Mouse (Mus musculus): Measurements from ENCODE around the gene Alk.
"Not testable (repeated sequence)": the region's sequence is repeated elsewhere in the genome, so short reads cannot be mapped to it uniquely, and the experiment has no call there.

Alk gene

DNA sequence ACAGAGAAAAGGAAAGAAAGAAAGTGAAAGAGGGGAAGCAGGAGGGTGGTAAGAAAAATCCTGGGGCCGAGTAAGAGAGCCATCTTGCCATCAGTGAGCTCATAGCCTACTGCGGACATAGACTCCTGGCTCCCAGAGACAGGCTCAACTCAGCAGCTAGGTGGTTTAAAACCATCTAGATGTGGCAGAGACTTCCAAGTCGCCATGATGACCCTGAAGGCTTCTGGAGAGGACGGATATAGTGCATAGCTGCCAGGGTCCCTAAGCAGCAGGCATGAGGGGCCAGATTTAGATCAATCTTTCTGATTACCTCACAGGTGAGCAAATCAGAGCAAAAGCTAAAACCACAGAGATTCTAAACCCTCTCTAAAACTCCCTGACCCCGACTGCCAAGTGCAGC lies 76.9 kb downstream of the Alk start:
- no peak for DNase-seq (ENCODE audit: low spot score)

DNA sequence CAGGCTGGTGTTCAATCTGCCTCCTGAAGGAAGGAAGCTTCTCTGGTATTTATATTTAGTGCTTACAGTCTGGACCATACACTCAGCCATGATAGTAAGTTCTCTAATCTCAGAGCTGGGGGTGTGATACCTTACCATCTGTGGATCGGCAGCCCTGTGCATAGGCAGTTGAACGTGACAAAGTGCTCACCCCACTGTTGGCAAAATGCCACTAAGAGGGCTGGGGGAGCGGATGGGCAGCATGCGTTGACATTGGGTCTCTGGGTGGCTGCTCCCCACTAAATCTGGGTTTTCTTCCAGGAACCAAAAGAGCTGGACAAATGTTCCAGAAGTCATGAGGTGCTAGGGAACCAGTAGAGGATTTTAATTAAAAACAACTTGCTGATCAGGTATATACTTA lies 78.1 kb downstream of the Alk start:
- no peak for DNase-seq (ENCODE audit: low spot score)

DNA sequence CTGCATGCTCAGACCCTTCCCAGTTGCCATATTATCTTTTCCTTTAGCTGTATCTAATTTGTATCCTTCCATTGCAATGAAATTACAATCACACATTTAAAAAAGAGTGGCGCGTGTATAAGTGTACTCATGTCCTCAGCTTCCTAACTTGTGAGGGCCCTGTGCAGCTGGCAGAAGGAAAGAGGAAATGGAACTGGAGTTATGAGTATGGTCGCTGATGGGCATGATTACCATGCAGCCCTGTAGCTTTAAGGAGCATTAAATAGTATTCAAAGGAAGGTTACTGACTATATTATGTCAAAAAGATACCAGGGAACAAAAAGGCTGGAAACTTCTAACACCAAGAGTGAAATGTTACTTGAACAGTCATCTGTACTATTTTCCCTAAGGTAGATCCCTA lies 79.6 kb downstream of the Alk start:
- DNase-seq (ENCODE audit: low spot score): no peak

DNA sequence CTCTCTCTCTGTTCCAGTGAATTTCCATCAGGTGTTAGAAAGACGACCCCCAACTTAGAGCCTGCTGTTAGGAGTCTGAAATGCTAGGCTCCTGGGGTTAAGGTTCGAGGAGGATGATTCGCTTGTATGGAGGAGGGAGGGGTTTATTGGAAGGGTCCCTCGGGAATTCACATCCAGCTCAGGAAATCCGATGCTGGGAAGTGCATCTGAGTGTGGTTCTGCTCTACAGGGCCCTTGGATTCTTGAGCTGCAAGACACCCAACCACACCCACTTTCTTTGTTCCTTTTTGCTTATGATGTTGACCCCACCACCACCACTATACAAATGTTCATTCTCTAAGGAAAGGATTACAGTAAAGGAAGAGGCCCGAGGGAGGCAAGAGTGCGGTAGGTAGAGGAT lies 81.4 kb downstream of the Alk start:
- no peak for DNase-seq (ENCODE audit: low spot score)

DNA sequence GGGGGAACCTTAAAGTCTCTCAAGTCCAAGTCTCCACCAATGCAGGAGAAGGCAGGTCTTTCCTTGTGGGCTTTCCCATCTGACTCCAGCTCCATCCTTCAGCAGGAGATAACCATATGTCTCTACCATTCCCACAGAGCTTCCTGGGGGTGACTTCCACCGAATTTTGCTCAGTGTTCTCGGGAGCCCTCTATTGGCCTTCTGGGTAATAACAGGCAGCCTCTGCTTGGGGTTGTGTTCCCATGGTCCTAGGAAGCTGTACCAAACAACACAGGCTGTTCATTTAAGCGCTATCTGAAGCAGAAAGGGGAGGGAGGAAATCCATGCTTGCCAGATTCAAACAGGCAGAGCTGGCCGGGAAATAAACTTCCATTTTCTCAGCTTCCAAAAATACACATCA lies 82.0 kb downstream of the Alk start:
- peak; percentile 7 for DNase-seq (ENCODE audit: low spot score)

DNA sequence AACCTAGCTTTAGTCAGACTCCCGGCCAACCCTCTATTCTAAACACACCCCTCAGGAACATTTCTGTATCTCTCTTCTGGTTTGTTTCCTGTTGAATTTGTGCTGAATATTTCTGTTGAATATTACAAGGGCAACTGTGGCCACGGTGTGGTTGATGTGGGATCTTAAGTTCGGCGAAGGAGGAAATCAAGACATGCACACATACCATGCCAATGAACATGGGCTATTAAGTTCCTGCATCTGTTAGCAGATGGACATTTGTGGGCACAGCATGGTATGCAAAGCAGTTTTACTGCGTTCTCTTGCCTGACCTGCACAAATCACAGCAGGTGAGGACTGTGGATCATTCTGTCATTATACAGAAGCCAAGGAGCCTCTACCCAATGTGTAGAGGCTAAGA lies 83.1 kb downstream of the Alk start:
- no peak for DNase-seq (ENCODE audit: low spot score)

DNA sequence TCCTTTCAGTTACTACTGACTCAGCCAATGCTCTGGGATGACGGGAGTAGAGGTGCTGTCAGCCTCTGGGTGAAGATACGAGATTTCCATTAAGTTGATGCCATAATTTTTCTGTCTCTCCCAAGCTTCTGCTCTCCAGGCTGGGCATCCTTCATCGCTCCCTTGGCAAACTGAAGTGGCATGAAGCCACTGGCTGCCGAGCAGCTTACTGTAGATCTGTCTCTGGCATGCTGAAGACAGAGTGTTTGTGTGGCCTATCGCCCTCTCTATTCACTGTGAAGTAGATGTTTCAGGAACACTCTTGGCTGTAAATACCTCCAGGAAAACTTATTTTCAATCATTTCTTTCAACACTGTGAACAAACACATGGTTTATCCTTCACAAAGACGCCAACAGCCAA lies 93.7 kb downstream of the Alk start:
- DNase-seq (ENCODE audit: low spot score): no peak

DNA sequence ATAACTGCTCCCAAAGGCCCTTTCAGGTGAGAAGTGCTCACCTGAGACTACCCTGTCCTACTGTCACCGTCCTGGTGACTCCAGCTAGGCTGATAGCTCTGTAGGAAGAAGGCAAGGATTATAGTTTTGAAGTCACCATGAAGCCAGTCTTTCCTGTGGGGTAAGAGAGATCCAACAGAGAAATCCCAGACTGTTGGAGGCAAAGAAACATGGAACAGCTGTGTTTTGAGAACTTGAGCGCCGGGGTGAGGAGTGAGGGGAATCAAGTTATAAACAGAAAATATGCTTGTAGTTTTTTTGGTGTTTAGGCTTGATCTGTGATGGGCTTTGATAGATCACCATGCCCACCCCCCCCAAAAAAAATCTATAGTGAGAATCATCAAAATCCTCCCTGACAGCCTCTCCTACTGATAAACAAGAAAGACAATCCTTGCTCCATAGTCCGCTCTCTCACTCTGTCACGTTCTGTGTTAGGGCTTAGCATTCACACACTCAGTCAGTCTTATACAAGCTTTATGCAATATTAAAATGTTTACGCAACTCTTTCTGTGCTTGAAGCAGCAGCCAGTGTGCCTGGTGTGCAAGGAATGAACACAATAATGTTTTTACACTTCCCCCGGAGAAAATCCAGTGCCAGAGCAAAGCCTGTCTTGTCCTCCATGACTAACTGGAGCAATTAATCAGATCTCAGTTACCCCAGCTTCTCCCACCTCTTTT lies 95.6 kb downstream of the Alk start:
- DNase-seq (ENCODE audit: low spot score): no peak

DNA sequence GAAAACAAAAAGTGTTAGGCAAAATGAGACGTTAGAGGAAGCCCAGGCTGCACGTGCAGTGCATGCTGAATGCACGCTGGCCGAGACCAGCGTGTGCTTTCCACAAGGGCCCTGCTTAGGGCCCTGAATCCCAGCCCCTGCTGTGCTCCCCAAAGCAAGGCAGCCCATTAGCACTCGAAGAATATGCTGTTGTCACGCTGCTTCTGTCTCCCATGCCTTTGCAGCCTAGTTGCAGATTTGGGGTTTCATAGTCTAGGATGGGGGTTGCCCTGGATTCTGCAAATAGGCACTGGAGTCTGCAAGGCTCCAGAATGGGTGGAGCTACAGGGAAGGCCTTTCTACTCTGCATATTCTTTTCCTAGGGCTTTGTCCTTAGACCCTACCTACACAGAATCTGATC lies 99.2 kb downstream of the Alk start:
- DNase-seq (ENCODE audit: low spot score): no peak

DNA sequence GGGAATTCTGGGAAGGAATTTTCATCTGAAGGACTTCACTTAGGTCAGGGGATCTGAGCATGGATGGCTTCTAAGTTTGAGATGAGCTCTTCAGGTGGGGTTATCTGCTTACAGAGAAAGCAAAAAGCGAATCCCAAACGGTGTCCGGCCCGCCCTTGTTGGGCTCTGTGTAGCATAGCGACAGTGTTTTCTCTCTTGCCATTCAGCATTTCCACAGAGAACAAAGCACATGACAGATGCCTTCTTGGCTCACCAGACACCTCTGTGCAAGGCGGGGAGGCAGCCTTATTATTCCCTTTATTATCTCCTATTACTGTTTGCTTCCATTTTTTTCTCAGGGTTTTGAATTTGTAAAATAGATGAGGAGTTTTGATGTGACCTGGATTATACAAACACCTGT lies 99.8 kb downstream of the Alk start:
- no peak for DNase-seq (ENCODE audit: low spot score)

DNA sequence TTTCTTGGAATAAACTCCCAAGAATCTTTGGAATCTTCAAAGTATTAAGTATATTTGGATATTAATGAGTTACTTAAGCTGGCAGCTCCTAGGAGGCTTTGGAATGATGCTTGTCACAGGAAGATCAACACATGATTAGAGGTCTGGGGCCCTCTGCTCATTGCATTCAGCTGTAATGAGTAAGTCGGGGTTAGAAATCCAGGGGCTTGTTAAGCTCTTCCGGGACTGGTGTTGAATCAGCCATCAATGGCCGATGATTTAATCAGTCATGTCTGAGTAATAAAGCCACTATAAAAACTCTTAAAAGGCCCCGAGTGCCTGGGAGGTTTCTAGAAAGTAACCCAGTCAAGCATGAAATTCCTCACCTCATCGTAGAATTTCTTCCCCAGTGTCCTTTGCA lies 109.0 kb downstream of the Alk start:
- DNase-seq (ENCODE audit: low spot score): no peak

DNA sequence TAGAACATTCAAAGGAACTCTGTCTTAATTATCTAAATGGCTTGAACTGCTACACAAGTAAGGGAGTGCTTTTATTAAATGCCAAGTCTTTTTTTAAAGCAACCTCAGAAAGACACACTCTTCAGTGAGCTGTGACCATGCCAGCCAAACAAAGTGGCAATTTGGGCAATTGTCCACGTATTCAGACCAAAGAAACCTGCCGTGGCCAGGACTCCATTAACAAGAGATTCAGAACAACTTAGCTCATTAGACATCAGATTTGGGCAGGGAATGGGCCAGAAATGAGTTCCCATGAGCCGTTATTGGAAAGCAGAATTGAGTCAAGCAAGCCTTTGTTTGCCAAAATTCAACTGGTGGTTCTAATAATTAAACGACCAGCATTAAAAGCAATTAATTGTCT lies 118.8 kb downstream of the Alk start:
- no peak for DNase-seq (ENCODE audit: low spot score)

DNA sequence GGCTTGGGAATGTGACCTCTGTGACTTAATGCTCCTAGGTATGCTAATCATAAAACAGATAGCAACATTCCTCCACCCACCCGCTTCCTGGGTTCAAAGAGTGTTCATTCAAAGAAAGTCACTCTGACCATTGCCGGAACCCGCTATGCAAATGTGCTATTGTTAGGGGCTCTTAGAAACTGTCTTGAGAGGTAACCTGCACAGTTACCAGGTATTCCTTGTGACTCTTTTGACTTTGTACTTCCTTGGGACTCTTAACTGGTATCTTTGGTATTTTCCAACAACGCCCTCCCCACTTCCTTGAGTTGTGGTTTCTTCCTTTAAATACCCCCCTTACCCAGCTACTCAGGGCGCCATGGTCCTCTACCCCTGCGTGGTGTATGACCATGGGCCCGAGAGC lies 125.2 kb downstream of the Alk start:
- DNase-seq (ENCODE audit: low spot score): not testable (repeated sequence)

DNA sequence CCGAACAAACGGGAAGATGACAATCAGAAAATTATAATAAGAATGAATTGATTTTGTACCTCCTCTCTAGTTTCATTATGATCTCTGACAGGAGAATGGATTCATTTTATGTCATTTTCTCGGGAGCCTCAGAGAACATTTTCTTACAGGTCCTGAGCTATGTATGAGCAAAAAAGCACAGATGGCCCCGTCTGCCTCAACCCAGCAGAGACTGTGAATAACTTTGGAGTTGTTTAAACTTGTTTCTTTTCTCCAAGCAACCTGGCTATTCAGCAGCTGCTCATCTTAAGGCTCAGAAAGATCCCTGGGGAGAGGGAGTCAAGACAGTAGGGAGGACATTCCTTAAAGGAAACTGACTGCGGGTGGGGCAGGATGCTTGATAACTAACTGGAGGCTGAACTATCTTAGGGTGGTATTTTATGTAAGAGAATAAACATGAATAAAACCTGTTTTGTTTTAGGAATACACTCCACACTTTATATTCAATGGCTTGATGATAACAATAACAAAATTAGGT lies 126.5 kb downstream of the Alk start:
- DNase-seq (ENCODE audit: low spot score): no peak

DNA sequence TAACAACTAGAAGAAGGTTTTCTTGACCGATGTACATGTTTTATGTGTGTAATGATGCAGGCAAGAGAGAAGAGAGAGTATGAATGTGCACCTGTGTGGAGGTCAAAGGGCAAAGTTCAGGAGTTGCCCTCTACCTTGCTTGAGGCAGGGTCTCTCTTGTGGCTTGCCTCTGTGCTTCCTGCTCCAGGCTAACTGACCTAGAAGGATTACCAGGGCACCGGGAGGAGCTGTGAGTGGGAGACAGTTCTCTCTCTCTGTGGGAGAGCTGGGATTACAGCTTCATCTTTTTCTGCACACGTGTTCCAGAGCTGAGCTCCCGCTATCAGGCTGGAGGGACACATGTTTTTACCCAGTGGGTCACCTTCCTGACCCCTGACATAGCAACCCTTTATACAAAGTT lies 127.5 kb downstream of the Alk start:
- no peak for DNase-seq (ENCODE audit: low spot score)

DNA sequence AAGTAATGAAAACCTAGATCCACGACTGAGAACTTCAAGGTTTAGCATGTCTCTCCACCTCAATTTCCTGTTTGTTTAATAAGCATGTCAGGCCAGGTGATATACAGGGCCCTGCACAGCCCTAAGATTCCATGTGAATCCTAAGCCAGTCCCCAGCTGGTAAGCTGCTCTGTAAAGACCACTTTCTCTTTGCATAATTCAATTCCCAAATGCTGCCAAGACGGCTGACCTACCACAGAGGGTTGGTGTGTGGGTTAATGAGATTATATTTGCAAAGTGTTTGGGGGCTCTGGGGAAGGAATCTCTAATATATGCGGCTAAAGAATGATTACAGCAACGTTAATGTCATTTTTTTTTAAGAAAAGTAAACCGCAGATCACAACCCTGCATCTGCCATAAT lies 130.3 kb downstream of the Alk start:
- DNase-seq (ENCODE audit: low spot score): no peak

DNA sequence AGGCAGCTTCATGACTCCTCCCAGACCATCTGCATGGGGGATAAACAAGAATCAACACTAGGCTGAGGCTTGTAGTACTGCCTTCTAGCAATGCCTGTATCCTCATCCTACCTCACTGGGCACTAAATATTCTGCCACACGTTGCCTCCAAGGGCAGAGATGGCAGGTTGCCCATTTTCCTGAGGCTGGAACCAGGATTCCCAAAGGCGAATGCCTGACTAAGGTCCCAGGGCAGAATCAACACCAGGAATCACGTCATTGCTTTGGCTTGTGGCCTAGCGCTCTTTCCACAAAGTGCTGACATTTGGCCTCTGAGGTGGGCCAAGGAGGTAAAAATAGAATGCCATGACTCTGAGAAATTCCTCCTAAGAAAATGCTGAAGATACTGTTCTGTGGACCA lies 155.9 kb downstream of the Alk start:
- no peak for DNase-seq (ENCODE audit: low spot score)

DNA sequence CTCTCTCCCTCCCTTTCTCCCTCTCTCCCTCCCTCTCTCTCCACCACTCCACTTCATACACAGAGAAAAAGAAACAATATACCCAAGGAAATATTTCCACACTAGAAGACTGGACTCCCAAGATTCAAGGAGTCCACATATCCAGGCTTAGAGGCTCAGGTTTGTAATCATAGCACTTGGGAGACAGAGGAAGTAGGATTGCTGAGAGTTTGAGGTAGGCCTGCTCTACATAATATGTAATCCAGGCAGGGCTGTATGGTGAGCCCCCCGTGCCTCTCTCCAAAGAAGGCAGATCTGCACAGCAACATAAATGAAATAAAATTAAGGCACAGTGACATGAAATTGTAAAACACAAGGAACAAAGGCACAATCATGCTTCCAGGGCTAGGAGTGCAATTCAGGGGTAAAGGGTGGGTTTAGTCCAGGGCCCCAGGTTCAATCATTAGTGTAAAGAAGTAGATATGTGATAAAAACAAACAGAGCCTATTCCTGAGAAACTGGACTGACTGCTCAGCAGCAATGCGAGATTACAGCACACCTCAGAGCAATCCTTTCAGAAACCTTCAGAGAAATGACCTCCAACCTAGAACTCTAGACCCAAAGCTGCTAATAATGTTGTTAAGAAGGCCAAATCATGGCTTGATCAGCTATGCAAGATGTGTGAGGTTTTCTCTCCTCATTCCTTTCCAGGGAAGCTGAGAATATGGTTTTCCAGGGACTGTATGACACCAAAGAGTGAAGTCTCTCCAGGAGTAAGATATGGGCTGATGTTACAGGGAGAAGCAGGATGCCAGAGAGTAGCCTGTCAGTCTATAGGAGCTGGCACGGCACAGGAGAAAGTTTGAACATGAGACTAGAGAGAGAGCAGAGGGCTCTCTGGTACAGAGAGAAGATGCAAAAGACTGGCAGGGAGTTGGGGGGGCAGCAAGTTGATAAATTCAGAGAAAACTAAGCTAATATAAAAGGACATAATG lies 158.9 kb downstream of the Alk start:
- DNase-seq (ENCODE audit: low spot score): no peak

DNA sequence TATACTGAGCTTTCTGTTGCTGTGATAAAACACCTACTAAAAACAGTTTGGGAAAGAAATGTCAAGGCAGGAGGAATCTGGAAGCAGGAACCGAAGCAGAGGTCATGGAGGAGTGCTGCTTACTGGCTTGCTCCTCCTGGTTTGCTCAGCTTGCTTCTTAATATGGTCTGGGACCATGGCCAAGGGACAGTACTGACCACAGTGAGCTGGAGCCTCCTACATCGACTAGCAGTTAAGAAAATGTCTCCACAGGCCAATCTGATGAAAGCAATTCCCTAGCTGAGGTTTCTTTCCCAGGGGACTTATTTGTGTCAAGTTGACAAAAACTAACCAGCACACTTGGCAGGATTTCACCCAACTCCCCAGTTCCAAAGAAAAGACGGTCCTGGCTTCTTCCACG lies 187.0 kb downstream of the Alk start:
- no peak for DNase-seq (ENCODE audit: low spot score)

DNA sequence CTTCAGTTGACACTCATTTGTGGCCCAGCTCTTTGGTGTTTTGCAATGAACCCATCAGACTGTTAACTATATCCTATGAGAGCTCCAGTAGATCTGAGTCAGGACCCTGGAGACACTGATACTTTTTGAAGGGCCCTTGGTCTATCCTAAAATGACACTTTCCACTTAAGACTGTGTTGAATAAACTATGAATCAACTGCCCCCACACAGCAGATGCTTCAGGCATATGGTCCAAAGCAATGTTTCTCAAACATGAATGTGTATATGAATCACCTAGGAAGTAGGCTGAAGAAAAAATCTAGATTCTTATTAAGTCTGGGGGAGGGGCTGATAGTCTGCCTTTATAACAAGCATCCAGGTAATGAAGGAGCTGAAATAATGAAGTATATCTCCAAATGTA lies 189.8 kb downstream of the Alk start:
- no peak for DNase-seq (ENCODE audit: low spot score)

DNA sequence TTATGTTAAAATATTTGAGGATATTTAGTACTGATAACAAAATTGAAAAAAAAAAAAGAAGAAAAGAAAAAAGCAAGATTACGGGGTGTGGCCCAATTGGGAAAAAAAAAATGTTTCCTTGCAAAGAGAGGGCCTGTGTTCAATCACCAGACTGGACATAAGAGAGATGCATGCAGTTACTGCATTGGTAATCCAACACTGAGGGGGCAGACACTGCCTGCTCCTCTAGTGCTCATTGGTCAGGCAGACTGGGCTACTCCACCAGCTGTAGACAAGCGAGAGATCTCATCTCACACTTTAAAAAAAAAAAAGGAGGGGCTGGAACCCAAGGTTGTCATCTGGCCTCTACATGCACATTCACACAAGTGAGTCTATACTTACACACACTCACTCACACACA lies 199.6 kb downstream of the Alk start:
- no peak for DNase-seq (ENCODE audit: low spot score)

DNA sequence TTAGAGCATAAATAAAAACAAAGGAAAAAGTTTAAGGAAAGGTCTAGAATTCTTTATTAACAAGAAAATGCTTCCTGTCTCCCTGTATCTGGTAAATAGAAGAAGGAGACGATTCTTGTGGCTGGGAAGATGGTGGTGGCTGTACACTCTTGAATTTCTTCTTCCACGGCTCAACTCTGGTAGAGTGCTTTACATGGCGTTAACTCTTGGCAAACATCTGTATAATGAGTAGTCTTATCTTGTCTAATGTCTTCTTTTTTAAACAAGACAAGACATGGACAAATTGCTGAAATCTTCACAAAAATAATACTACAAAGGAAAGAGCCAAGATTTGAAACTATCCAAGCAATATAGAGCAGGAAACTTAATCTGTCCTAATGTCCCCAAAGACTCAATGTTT lies 202.6 kb downstream of the Alk start:
- DNase-seq (ENCODE audit: low spot score): no peak

DNA sequence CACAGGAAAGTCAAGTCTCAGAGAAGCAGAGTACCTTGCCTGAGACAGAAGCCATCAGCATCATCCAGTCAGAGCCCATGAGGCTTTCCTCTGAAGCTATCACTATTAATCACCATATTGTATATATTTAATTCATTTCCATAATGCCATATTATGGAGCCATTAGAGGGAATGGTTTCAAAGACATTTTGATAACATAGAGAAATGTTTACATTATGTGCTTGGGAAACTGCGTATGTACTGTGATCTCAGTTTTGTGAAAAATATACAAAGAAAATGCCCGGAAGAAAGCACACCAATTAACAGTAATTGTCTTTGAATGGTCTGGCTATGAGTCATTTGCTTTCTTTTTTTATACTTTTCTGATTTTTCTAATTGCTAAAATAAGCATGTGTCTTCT lies 203.1 kb downstream of the Alk start:
- no peak for DNase-seq (ENCODE audit: low spot score)

Data from testis, postnatal 14 days (tissue).